Mouse (Mus musculus): ENCODE measurements around the gene Dffa. TPM values are rescaled to one million over a fixed set of nuclear protein-coding genes. Genes with fewer than 3 reads are reported as not detected.

Dffa gene
- total RNA-seq (2021), result 10 to 100 TPM; 24.4 to 24.9 TPM
- long read RNA-seq, experiment 1, partial matches to known transcripts, result 2 of 5 reads
- long read RNA-seq, experiment 1, other reads (novel, unspliced or antisense), result 0 of 5 reads
- long read RNA-seq, experiment 2, transcript Dffa-202 (5 exons, 1,835 nt), result major isoform, 7 of 15 reads
- long read RNA-seq, experiment 2, partial matches to known transcripts, result 2 of 15 reads
- long read RNA-seq, experiment 2, other reads (novel, unspliced or antisense), result 5 of 15 reads

DNA sequence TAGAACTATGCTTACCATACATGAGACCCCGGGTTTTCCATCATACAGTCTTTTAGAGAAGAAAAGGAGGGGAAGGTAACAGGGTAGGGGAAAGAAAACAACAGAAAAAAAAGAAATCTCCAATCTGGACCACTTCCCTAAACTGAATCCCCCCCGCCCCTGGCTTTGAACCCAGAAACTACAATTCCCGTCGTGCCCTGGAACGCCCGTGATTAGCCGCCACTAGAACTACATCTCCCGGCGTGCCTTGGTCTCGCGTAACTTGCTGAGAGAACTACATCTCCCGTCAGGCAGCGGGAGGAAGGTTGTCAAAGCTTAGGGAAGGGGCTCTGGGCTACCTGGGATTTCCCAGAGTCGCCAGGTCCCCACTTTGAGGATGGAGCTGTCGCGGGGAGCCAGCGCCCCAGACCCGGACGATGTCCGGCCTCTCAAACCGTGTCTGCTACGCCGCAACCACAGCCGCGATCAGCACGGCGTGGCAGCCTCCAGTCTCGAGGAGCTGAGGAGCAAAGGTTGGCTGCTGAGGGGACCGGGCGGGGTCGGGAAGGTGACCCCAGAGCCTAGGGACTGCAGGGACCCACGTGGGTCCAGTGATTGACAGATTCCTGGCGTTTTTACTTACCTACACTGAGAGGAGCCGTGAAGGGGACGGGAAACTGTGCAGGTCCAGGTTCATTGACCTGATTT lies at the start of gene Dffa:
Gene Dffa (plus strand): TSS at position 272 of the 687 bp plus-strand sequence.
- peak; percentile 62 to 78 for DNase-seq (ENCODE audit: low spot score in 2 of 2)

DNA sequence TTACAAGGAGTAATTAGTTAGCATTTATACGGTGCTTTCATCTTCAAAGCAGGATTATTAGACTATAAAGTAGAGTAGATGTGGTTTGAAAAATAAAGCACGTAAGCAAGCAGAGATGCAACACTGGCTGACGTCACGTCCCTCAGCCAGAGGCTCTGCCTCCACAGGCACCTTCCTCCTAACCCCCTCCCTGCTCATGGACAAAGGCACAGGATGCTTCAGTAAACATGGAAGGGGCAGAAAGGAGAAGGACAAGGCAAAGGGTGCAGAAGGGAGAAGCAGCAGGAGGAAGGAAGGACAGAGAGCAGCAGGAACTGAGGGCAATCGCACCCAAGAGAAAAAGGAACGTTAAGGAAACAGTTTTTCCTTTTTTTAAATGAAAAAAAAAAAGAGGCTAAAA lies 48.1 kb upstream of the Dffa start:
- DNase-seq (ENCODE audit: low spot score in 2 of 2), result no peak

DNA sequence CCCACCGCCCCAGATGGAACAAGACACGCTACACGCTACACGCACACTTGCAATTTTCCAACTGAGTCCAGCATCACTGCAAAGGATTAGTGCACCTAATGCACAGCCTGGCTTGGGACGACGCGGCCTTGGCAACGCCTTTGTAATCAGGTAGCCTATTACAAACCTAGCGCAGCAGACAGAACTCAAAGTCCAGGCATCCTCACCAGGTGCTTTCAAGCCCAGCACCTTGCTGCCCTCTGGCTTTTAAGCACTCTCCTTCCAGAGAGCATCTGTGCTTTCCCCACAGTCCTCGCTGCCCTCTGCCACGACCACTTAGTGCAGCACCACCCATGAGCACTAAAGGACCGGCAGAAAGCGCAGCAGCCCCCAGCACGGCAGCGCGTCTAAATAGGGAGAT lies 47.0 kb upstream of the Dffa start:
- DNase-seq (ENCODE audit: low spot score in 2 of 2), result no peak

DNA sequence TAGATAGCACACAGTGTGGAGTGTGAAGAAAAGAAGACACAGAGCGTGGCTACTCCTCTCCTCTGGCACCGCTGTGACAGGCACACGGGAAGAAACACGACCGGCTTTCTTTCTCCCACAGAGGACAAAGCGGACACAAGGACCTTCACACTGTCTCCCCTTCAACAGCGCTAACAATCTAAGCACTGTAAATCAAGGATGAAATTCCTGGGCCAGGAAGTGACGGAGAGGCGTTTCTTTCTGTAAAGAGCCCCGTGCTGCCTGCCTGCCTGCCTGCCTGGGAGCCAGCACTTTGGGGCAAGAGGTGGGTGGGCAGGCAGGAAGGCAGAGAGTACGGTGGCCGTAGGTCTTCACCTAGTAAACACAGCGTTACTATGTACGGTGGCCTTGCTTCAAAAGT lies 46.5 kb upstream of the Dffa start:
- no peak for DNase-seq (ENCODE audit: low spot score in 2 of 2)

DNA sequence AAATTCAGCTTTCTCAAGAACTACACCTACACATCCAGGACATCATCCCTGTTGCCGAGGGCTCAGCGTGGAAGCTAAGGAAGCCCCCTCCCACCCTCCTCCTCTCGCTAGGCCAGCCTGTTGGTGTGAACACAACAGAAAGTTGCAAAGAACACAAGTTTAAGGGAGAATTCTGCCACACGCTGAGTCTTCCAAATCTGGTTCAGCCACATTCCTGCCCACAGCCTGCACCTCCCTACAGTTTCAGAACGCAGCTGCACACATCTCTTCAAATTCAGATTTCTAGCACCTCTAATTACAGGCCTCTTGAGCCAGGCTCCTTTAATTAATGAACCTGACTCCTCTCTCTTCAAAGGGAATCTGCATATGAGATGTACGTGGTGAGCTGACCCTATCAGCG lies 45.6 kb upstream of the Dffa start:
- no peak for DNase-seq (ENCODE audit: low spot score in 2 of 2)

DNA sequence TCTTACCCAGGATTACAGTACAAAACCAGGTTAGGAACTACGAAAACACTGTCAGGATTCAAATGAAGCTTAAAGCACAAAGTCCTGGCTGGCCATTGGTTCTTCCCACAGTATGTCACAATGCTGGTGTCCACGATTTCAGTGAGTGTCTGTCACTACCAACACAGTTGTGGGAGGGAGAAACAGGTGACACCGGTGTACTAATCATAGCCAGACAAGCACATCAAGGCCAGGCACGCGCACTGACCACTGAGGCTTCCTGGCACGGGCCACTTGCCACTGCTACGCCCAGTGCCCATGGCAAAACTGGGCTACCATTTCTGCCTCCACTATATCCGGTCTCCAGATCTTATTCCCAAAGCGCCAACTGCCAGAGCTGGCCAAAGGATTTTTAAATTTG lies 44.2 kb upstream of the Dffa start:
- no peak for DNase-seq (ENCODE audit: low spot score in 2 of 2)

DNA sequence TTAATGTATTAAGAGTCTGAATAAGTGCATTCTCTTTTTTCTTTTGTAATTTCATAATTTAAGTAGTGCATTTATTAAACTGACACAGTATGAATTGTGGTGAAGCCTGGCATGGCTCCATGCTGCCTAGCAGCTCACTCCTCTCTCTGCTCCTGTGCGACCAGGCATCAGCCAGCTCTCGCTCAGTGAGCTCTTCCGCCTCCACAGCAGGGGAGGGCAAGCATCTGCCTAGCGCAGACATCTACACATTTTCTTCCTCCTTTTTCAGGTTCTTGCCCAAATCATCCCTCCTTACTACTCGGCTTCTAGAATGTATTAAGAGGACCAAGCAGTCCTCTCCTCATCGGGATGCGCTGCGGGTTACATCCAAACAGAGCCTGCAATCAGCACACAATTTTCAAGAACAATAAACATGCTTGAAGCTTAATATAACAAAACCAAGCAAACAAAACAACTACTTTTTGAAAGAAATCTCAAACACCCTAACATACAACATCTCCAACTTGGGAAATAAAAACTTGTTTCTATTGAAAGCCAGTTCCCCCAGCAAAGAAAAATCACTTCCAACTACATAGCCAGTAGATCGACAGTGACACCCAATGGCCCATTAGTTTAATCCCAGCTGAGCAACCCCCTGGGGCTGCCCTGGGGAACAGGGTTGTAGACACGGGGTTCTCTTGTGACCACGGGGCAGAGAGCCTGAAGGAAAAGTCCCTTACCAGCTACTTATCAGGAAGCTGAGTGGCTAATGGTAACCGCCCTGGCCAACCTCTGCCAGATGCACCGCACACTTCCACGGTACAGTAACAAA lies 43.1 kb upstream of the Dffa start:
- DNase-seq (ENCODE audit: low spot score in 2 of 2), result no peak

DNA sequence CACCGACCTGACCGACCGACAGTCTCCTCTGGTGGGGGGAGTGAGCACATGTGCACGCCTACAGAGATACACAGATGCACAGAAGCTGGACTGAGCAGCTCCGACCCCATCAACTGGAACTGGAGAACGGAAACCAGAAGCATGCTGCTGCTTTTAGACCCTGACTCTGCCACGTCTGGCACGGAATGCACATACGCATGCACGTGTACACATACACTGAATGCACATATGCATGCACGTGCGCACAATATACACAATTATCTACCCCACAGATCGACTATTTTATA lies 42.6 kb upstream of the Dffa start:
- no peak for DNase-seq (ENCODE audit: low spot score in 2 of 2)

DNA sequence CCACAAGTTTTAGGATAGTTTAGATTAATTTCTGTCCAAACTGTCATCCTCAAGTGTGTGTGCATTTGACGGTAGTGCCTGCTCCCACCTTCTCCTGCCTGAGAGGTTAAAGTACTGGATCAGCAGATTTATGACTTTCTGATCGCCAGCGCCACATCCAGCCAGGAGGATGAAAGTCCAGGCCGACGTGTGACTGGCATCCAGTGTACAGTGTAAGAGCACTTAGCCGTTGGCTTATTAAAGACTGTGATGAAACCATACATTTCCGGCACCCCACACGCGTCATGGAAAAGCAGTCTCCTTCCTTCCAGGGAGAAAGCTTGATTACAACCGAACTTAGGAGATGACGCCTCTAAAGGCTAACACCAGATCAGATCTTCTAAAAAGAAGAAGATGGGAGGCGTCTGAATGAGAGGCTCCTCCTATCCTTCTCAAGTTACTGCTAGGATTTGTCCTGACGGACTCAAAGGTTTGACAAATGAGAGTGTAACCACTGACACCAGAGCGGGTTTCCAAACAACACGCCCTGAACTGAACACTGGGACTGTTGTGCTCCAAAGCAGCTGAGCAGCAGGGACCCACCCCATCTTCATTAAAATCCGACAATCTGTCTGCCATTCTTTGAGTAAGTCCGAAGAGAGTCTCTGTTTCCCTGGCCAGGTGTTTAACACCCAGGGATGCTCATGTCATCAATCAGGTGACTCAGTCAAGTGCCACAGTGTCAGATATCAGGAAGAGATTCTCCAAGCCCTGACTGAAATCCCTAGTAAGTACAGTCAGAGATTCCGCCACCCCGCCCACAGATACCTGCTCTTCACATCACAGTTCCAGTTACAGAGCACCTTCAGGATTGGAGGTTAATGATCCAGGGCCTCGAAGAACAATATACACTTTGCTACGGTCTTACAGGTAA lies 41.3 kb upstream of the Dffa start:
- DNase-seq (ENCODE audit: low spot score in 2 of 2), result no peak

DNA sequence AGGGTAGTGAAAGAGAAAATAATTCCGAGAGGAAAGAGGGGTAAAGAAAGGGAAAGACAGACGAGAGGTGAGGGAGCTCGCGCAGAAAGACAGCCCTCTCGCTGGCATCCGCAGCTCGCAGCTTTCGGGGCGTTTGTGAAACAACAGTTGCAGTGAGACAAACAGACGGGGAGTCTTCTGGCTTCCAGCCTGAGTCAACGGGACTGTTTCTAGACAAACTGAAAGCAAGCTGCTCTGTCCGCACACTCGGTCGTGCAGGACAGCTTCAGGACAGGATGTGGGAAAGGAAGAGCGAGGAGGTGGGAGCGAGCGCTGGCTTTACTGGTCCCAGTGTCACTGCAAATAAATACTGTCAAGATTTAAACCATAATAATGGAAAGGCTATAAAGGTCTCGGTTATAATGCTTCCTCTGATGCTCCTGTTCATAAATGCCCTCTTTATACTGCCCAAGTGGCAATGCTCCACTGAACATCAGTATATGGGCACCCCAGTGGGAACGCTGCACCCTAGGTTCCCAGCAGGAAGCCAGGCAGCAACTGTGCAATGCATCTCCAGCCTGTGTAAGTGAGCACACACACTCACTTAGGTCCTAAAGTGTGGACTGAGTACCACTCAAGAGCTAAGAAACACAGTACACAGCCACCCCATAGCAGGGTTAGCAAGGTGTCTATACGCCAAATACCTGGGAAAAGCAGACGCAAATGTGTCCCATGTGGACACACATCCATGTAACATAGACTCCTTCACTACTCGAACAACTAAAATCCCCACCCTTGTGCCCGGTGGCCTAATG lies 39.7 kb upstream of the Dffa start:
- DNase-seq (ENCODE audit: low spot score in 2 of 2), result no peak

DNA sequence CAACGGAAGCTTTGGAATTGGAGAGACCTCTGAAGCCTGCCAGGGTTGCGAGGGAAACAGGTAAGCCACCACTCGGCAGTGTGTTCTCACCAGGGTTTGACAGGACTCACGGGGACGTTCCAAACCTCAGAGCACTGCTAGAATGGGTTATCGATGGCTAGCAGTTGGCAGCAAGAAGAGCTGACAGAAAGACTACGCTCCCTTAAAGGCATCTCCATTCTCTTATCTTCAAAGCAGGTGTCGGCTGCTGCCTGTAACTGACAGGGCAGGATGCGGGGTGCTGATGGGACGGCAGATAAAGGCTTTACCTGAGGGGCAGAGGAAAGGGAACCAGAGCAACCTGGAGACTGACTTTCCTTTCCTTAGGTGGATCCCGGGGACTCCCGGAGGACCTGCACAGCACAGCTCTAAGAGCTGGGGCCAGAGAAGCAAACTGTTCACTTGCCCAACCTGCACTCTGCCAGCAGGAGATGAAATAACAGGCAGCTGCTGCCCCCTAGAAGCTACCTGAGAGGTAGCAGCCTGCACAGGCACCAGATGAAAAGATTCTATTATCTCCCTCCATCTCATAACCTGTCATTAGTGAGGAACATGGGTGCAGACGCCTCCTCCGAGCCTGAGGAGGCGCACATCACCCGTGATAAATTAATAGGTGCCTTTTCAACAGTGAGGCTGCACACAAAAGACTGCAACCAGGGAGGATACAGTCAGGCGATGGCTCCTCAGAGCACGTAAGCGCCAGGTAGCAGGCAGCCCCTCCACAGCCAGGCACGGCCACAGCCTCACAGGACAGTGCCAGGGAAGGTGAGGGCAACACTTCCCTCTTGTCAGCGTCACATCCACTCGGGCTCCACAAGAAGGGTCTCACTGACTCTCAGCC lies 37.0 kb upstream of the Dffa start:
- no peak for DNase-seq (ENCODE audit: low spot score in 2 of 2)

DNA sequence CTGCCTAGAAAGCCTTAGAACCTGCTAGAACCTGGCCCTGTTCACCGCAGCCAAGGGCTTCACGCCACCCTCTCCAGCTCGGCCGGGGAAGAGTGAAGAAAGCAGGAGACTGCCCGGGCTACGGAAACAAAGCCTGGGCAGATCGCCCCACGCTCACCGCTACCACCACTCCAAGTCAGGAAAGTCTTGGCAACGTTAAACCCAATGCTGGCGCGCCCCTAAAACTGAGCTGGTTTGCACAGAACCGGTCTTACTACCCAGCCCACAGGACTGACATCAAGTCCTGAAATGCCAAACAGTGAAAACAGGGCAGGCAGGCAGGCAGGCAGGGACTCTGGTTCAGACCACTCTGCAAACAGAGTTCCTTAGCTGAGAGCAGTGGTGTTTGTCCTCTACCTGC lies 28.9 kb upstream of the Dffa start:
- DNase-seq (ENCODE audit: low spot score in 2 of 2), result no peak

DNA sequence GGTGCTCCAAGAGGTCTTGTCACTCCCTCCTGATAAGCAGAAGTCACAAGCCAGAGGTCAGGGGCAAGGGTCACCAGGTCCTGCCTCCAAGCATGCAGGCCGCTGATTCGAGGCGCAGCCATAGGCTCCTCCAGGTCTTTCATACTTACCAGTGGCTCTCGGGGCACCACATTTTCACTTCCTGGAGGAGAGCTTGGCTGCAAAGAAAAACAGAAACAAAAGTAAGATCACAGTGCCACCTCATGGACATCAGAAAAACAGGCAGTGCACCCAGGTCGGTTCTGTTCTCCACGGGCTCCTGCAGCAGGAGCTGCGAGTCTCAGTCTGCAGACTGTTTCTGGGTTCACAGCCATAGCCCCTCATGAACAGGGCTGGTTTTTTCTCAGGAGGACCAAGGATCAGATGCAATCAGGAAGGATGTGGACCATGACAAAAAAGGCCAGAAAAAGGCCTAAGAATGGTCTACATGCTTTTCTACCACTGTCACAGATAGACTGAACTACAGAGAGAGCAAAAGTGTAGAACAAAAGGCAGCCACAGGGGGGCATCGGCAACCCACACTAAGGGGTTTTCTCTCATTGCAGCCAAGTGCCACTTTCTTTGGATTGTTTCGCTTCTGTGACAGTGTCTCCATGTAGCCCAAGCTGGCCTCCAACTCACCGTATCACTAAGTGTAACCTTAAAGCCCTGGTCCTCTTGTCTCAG lies 27.9 kb upstream of the Dffa start:
- DNase-seq (ENCODE audit: low spot score in 2 of 2), result peak; percentile 34 to 51

DNA sequence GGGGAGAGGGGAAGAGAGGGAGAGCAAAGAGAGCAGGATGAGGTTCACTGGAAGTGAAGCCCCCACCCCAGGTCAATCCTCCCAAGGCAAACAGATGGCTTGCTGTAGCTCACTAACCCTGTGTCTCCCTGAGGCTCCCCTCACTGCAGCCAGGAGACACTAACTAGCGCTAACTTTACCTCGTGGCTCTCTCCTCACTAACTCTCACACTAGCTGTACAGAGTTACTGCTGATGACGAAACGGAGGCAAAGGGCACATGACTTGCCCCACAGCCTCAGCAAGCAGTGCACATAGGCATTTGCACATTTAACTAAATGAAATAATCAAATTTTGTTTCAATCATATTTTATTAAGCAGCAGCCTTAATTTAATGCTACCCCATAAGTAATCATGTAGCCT lies 25.7 kb upstream of the Dffa start:
- DNase-seq (ENCODE audit: low spot score in 2 of 2), result no peak

DNA sequence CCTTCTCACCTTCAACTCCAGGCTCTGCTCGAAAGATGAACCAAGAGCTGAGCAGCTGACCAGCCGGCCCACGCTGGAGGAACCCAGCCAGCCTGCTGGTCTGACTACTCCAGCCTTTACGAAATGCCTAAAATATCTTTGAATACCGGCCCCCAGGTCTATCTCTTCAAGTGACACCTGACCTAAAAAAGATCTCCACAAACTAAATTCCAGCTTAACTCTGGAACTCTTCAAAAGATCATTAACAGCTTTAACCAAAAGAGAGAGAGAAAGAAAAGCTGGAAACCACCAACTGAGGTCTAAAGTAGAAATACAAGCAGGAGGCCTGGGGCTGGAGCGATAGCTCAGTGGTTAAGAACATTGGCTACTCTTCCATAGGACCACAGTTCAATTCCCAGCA lies 24.3 kb upstream of the Dffa start:
- DNase-seq (ENCODE audit: low spot score in 2 of 2), result no peak

DNA sequence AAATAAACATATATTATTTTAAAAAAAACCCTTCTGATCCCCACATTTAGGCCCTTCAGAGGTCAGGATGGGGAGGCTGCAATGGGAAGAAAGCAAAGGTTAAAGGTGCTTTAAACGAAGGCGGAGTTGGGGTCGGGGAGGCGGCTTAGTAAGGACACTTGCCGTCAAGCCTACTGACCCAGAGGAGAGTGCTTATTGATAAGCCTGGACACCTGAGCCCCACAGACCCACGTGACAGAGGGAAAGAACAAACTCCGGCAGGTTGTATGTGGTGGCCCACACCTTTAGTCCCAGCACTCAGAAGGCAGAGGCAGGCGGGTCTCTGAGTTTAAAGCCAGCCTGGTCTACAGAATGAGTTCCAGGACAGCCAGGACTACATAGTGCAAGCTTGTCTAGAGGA lies 23.8 kb upstream of the Dffa start:
- no peak for DNase-seq (ENCODE audit: low spot score in 2 of 2)

DNA sequence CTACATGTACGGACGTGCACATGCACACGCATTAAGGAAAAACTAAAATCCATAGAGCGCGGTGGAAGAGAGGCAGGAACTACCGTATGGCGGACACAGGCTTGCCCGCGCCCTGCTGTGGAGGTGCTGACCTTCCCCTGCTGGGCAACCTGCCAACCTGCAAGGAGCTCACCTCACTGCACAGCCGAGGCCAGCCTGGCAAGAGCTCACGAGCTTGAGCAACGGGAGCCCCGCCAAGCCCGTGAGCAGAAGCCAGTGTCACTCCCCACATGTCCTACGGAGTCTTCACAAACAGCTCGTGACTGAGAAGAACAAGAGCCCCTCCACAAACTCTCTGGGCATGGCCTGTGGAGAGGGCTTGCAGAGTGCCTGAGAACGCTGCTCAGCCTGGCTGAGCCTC lies 22.4 kb upstream of the Dffa start:
- DNase-seq (ENCODE audit: low spot score in 2 of 2), result peak; percentile 26 to 61

DNA sequence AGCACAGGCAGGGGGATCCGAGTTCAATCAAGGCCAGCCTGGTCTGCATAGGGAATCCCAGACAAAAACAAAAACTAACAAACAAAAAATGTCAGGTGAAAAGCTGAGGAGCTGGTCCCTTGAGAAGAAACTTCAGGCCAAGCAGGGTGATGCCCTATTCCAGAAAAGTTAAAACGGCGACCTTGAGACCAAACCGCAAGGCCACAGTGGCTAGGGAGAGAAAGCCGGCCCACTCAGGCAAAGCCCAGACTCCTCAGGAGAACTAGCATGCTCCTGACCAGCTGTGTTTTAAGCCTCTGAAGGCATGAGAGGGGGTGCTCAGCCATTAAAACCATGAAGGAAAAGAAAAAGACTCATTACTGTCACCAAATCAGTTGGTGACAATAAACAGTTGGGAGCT lies 18.6 kb upstream of the Dffa start:
- no peak for DNase-seq (ENCODE audit: low spot score in 2 of 2)

DNA sequence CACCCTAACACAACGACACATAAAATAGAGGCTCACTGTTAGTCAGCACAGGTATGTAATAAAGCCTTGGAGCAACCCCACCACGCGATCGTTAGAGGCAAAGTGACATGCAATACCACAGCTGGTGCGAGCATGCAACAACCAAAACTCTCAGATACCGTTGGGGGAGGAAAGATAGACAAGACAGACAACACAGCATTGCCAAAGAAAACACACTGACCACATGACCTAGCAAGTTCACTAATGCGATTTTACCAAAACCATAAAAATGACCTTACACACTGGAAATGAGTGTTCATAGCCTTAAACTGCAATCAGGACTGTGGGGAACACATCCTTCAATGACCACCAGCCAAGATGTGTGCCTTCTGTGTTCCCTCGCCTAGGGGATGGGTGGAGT lies 12.6 kb upstream of the Dffa start:
- DNase-seq (ENCODE audit: low spot score in 2 of 2), result no peak

Data from adrenal gland, postnatal 4 days (tissue).